Mouse (Mus musculus) cerebellum, adult 11-12 months (tissue): ENCODE results near the gene Otx2.
"Not testable (repeated sequence)": the region's sequence is repeated elsewhere in the genome, so short reads cannot be mapped to it uniquely, and the experiment has no call there.

Experiments
- DNase-seq: peaks from one replicate; pipeline ENCODE4 v3.0.0; 2022

Otx2 gene

DNA sequence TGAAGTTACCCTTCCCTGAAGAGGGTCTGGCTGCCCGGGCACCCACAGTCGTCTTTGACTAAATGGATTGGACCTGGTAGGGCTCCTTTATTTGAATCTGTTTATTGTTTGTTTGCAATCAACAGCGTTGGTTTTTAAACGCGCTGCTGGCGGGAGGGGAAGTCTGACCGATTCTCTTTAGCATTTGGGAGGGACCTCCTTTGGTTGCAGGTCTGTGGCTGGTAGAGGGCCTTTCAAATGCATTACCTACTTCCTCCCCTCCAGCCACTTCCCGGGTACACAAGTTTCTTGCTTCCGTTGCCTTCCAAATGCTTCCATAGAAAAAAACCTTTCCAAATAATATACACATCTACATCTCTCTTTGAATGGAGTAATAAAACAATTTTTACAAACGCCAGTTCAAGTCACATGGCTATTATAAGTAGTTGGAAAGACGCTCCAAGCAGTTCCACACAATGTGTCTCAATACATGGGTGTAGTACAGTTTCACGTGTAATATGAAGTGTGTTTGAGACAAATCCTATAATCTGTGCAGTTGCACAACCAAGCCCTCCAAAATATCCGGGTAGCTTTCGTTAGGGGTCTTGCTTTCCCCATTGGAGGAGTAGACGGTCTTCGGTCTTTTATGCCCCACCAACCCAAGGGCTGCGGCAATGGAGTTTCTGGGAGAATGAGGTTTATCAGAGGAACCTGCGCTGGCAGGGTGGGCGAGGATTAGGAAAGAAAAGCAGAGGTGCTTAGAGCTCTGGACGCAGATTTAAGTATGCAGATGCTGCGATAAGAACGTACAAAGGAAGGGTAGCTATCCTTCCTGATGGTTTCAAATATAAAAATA is 19.7 kb downstream of the Otx2 start:
- DNase-seq = no peak

DNA sequence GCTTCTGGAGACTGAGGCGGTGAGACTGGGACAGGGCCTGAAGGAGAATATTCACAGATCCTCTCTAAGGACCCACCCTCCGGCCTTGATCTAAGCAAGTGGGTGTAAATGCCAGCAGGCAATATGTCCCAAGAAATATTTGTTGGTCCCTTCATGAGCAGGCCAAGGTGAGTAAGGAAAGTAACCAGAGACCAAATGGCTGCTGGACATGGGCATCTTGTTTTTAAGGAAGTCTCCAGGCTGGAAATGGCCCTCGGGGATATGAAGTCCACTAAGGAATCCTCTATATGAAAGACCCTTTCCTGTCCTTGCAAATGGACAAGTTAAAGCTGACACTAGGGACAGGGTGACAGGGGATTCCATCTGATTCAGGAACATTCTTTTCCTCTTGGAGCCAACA is 20.5 kb downstream of the Otx2 start:
- DNase-seq = no peak

DNA sequence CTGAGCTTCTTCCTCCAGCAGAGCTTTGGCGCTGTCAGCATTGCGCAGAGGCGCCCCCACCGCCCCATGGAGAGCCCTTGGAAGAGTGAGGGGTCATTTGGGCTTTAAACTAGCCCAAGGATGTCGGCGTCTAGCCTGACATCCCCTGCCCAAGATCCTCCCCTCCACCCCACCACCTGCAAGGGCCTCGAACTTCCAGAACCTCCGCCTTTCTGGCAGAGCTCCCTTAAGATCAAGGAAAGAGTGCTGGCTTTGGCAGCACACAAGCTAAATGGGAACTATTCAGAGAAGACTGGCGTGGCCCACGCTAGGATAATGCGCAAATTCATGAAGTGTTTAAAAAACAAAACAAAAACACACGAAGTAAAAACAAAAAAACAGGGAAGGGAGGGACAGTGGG is 21.4 kb downstream of the Otx2 start:
- DNase-seq = no peak

DNA sequence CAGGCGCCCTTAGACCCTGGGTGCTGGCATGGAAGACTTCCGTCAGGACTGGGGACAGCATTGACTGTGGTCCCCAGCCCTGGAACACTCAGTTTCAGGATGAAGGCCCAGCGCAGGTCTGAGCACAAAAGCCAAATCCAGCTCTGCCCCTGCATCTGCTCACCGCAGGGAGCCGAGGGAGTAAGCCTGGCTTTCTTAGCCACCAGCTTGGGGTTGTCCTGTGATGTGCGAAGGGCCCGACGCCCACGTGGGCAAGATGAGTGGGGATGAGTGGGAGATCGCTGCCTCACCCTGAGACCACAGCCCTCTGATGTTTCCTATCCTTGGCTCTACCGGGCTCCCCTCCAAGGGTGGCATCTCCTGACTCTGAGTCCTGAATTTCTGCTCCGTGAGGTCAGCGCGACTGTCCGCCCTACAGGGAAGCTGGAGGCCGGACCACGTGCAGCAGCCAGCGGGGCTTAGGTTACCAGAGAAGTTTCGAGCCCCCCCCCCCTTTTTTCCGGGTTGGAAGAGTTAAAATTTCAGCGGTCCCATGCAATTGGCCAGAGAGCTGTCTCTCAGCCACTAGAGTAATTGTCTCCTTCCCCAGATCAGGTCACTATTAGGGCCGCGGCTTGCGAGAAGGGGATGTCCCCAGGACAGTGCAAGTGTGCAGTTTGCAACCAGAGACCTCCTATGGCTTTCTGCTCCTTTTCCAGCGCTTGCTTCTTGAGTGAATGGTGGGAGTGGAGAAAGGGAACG is 22.0 kb downstream of the Otx2 start:
- DNase-seq = no peak

DNA sequence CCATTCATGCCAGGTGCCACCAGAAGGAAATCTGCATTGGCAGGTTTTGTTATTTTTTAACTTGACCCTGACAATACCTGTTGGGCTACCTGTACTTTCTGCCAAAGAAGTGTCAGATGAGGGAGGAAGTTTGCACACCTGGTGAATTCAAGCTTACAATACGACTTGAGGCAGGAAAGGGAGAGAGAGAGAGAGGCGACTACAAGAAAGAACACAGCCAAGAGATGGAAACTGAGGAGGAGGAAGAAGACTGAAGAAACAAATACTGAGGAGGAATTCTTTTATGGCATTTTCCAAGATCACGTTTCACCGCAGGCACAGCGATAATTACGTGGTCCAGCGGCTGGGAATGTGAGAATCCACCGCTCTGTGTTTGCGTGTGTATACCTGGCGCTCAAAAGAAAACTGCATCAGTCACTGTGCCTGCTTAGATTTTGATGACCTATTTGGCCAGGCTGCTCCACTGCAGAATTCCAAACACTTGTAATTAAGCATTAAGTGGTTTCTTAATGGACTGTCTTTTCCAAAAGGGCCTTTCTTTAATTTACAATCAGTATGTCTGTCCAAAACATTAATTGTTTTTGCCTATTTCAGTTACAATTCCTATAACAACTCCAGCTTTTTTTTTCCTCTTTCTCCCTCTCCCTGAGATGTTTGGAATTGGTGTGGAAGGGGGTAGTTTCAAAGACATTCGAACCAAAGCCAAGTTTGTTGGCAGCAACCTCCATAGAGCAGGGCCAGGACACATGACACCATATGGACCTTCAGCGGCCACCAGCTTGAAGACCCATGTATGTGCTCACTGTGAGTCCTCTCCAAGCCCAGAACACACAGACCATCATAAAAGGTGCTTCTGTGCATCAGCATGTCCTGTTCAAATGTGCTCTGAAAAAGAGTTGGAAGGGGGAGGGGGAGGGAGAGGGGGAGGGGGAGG is 31.9 kb downstream of the Otx2 start:
- no peak for DNase-seq

DNA sequence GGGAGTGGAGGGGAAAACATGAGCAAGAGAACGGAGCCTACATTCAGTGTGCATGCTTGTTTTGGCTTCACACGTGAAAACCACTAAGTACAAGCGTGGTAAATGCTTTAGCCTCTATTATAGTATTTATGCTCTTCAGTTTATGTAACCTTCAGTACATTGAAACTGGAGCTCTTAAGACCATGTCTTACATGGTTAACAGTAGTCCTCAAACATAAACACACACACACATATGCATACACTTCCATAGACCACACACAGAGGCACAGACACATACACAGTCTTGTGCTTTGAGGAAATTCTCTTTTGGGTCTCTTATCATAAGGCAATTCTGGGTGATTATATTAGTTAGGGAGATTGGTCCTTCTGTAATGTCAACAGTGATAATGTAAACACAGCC is 40.5 kb downstream of the Otx2 start:
- no peak for DNase-seq

DNA sequence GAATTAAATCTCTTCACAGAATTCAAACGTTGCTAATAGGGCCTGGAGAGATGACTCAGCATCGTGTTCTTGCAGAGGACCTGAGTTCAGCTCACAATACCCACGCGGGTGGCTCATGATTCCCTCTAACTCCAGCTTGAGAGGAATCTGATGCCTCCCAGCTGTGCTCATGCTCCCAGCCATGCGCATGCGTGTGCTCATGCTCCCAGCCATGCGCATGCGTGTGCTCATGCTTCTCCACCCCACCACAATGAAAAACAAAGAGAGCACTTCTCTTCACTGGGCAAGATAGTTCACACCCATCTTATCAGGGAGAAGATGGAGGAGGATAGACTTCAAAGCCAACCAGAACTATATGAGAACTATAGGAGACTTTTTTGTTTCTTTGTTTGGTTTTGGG is 41.3 kb downstream of the Otx2 start:
- DNase-seq = no peak

DNA sequence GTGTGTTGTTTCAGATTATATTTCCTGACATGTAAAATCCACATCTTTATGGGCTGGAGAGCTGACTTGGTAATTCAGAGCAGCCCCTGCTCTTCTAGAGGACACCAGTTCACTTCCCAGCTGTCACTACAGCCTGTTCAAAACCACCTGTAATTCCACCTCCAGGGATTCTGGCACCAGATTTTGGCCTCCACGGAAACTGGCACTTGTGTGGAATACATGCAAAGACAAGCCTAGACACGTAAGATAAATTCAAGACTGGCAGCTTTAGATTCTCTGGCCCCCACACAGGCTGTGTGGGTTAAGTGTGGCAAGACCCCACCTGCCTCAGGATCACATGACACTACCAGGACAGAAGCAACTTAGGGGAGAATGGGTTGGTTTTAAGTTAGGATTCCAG is 42.1 kb downstream of the Otx2 start:
- no peak for DNase-seq

DNA sequence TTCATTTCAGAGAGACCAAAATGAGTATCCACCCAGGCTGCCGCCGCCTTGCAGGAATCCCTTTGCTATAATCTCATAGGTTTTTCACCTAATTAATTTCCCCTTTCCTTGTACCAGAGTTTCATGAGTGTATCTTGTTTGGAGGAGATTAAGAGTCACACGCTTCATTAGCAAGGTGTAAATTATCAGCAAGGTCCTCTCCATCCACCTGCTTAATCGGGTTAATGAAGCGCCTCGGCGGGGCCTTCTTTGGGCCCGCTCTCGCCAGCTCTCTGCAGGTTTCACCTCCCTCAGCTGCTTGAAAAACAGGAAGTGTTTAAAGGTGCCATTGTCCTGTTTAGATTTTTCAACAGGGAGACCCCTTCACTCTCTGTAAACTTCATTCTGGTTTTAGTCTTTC is 44.2 kb downstream of the Otx2 start:
- DNase-seq = no peak

DNA sequence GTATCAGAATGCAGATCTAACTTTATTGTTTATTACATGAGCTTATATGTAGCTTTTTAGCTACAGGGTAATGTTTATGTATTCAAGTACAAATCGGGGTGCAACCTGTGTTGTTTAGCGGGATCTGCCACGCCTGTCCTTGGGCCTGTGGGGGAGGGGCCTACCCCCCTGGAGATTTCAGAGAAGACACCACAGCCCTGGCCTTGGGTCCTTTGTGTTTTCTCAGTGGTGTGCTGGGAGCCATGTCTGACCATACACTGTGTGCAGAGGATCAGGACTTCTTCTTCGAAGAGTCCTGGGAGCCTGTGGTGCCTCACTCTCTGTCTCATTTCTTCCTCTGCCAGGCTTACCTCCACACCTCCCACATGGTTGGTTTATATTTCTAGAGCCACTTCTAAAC is 47.3 kb downstream of the Otx2 start:
- no peak for DNase-seq

DNA sequence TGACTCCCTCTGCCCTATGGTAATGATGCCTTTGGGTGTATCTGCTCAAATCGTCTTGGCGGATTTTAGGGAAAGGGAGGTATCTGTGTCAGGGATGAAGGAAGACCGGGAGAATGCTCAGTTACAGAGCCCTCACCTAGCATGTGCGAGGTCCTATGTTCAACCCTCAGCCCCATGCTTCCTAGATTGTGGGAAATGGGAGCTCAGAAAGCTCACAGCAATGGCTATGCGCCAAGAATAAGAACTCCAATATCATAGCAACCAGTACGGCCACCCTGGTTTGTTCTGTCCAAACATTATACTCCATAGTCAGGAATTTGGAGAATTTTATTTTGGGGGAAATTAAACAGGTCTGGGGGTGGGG is 48.3 kb downstream of the Otx2 start:
- no peak for DNase-seq

DNA sequence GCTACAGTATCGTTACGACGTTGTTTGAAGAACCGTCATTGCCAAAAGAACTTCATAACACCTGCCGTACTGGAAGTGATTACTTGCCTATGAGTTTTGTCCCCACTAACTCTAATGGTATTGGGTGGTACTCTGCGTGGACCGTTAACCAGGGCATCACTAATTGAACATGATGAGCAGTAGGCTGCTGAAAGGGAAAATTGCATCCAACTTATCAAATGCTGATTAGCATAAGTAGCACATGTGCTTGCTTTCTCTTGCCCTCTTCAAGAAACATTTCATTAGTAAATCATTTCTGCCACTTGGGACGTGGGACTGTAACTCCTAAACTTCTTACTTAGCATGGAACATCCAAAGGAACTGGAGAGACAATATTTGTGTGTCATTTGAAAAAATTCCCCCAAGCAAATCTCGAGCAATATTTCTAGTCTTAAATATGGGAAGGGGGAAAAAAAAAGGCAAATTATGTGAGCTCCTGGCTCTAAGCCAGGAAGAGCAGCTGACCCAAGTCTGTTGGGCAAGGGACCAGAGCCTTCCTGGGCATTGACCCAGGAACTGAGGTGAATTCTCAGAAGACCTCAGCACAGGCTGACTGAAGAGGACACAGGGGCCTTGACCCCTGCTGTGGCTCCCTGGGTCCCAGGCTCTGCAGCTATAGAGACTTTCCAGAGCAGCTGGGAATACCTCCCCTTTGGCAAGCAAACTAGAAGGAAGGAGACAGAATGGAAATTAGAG is 48.9 kb downstream of the Otx2 start:
- peak; percentile 57 for DNase-seq

DNA sequence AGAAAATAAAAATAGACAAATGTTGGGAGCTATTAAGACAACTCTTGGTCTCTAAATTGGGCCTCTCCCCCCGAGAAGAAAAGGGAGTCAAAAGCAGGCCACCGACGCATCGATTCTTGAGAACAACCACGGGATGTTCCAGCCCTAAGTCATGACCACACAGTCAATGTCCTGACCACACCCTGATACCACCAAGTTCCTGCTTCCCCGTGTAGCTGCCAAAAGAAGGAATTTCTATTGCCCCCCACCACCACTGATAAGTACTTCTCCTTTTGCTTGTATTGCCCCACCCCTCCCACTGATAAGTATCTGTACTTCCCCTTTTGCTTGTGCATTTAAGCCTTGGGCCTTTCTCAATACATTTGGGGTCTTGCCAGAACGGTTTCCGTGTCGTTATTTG is 50.9 kb downstream of the Otx2 start:
- not testable (repeated sequence) for DNase-seq

DNA sequence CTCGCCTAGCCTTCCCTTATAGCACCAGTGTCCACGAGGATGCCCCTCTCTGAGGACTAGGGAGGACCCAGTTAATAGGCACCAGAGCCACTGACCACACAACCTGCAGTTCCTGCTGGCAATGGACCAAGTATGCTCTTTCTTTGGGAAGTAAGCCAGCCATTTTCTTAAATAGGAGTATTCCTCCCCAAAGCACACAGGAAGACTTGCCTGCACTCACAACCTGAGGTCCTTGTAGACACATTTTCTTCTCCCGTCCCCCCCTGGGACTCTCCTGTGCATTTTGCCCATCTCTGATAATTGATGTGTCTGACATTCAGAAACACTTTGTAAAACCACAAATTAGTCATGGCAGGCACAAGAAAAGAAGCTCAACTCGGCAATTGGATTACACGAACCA is 57.3 kb downstream of the Otx2 start:
- DNase-seq = no peak

DNA sequence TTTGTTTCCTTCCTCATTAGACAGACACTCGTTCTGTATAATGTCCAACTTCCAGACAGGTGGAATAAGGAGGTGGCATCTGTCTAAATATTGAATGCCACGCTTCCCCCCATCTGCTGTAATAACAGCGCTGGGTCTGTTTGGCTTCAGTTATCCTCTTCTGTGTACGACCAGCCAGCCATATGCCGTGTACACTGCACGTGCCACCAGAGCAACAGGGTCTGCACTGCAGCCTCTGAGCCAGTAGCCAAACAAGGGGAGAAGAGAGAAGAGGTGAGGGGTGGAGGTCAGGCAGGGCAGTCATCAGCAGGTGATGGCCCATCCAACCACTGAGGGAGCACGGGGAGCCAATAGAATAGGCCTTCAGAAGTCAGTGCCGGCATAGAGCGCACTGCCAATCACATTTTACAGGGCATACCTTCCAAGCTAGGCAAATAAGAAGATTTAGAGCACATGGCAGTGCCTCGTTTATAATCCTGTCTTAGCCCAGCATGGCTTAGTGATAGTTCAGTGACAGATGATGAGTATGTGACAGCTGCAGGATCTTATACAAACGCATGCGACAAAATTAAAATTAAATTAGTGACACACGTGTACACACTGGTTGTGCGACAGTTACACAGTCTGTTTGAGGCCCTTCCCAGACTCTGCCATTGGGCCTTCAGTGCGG is 64.8 kb downstream of the Otx2 start:
- DNase-seq = no peak
